Mouse (Mus musculus) spleen, adult 10 weeks (tissue): ENCODE data around the gene Tchhl1. TPM values are rescaled to one million over a fixed set of nuclear protein-coding genes. Genes with fewer than 3 reads are reported as not detected.

Source experiments
- polyA plus RNA-seq: library from polyadenylated mRNA; stranded (reverse); fragments of 350-450 nt; fragmentation: Illumina TruSeq; extraction: RNeasy Lipid Tissue Mini Kit (QIAGEN cat#74804); gene quantifications from one replicate; pipeline ENCODE4 v1.2.3, GENCODE M21; 2015; ENCODE audit warnings: low replicate concordance; ENCODE audit not compliant: insufficient read depth

The Tchhl1 gene
- polyA plus RNA-seq: not detected

GRCm38 (mm10) chr3:93468561-93468960 lies at the start of gene Tchhl1:
Gene Tchhl1, plus strand, starts transcription at chr3:93468754.

GRCm38 (mm10) chr3:93442030-93442429 lies 26.5 kb upstream of the Tchhl1 start, which contains the start of gene Tchh:
Gene Tchh, plus strand, starts transcription at chr3:93442330.

GRCm38 (mm10) chr3:93520330-93521193 lies 52.0 kb downstream of the Tchhl1 start, which contains the start of gene S100a11:
Gene S100a11, plus strand, starts transcription at chr3:93520488.

Other genes starting within 250 kb of the Tchhl1 start
- not detected for gene Flg, start 195.2 kb upstream of the Tchhl1 start, polyA plus RNA-seq
- not detected for gene Hrnr, start 149.0 kb upstream of the Tchhl1 start, polyA plus RNA-seq
- gene Rptn, start 75.1 kb upstream of the Tchhl1 start, polyA plus RNA-seq: not detected
- gene Tchh, start 26.4 kb upstream of the Tchhl1 start, polyA plus RNA-seq: not detected
- 965 TPM for gene S100a11, start 51.7 kb downstream of the Tchhl1 start, polyA plus RNA-seq
- gene S100a10, start 86.3 kb downstream of the Tchhl1 start, polyA plus RNA-seq: 335 TPM
- gene Tdpoz2, start 183.9 kb downstream of the Tchhl1 start, polyA plus RNA-seq: not detected
- gene Tdpoz1, start 207.6 kb downstream of the Tchhl1 start, polyA plus RNA-seq: not detected
- not detected for gene Gm37596, start 224.3 kb downstream of the Tchhl1 start, polyA plus RNA-seq